Mouse (Mus musculus) intestine, embryonic 16.5 days (tissue): Measurements from ENCODE around the gene Tmem233. TPM values are rescaled to one million over a fixed set of nuclear protein-coding genes. Genes with fewer than 3 reads are reported as not detected.
A peak's percentile ranks its signal among the peaks of the same experiment; 100 is the strongest.

Experiments
- ATAC-seq: fragments of 200-750 bp; cut with Nextera tagmentation; 2 replicates; pipeline ENCODE4 v1.8.0; 2017; ENCODE audit warnings: moderate TSS enrichment, moderate library complexity
- H3K27ac ChIP-seq: fragments of 300-500 bp; sonication (generic); 2 replicates; pipeline ENCODE4 v1.5.1; 2014; ENCODE audit warnings: mild to moderate bottlenecking, low read length
- H3K27me3 ChIP-seq: fragments of 300-500 bp; sonication (generic); replicated peaks from 2 replicates; pipeline ENCODE4 v1.6.1; 2014; ENCODE audit warnings: low read length, control low read depth, mixed read lengths; ENCODE audit not compliant: control insufficient read depth, insufficient read depth
- H3K36me3 ChIP-seq: fragments of 300-500 bp; sonication (generic); 2 replicates; pipeline ENCODE4 v1.6.1; 2014; ENCODE audit warnings: low read length, control low read depth; ENCODE audit not compliant: control insufficient read depth, insufficient read depth
- H3K4me1 ChIP-seq: fragments of 300-500 bp; sonication (generic); 2 replicates; pipeline ENCODE4 v1.6.1; 2014; ENCODE audit warnings: low read length, control low read depth, mixed read lengths; ENCODE audit not compliant: control insufficient read depth, insufficient read depth
- H3K4me2 ChIP-seq: fragments of 300-500 bp; sonication (generic); 2 replicates; pipeline ENCODE4 v1.6.1; 2014; ENCODE audit warnings: low read depth, low read length, control low read depth
- H3K4me3 ChIP-seq: fragments of 300-500 bp; sonication (generic); 2 replicates; pipeline ENCODE4 v1.5.1; 2014; ENCODE audit warnings: mild to moderate bottlenecking, low read length
- H3K9ac ChIP-seq: fragments of 300-500 bp; sonication (generic); 2 replicates; pipeline ENCODE4 v1.6.1; 2014; ENCODE audit warnings: low read depth, low read length
- H3K9me3 ChIP-seq: fragments of 300-500 bp; sonication (generic); 2 replicates; pipeline ENCODE4 v1.6.1; 2016; ENCODE audit warnings: low read length, control low read depth; ENCODE audit not compliant: control insufficient read depth
- WGBS: fragments of 180-500 bp; shearing (Covaris S2); extraction: QIAGEN DNeasy Blood & Tissue Kit; methylation state at CpG from one replicate; pipeline ENCODE4 v1.1.7; 2014; 5-methylcytosine and 5-hydroxymethylcytosine counted together
- polyA plus RNA-seq: library from polyadenylated mRNA; unstranded; fragments of >200 nt; fragmentation: Nextera tagmentation; extraction: Ambion mirVana; gene quantifications from 2 replicates; pipeline ENCODE4 v1.2.1, GENCODE M21; 2015

Tmem233 gene
- polyA plus RNA-seq, 1 experiment from 2014 or later = not detected

DNA sequence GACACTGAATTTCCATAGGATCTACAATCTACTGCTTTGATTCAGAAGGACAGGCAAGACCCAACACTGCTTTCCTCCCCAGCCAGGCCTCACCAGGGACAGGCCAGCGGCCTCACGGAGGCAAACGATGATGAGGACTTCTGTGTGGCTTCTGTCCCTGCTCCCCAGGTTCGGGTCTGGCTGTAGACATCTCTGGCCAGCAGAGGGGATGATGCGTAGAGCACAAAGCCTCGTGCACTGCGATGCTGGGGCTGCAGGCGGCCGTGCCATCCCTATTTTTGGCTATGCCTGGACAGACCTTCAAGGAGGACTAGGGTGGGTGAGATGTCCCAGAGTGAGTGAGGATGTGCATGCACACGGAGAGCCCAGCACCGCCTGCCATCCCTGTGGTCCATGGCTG, 68.8 kb downstream of the Tmem233 start:
- Histone ChIP-seq H3K4me3 (no peak overlapping the region), H3K4me1 (peaks cover 4% of the 10 kb centered on the region), H3K9me3 (no peaks in the 10 kb centered on the region), H3K4me2 (no peak overlapping the region), H3K9ac (no peak overlapping the region), H3K36me3 (peaks cover 39% of the 10 kb centered on the region), H3K27ac (peak overlapping the region; percentile 57; the same call in 1 of the 2 replicates), H3K27me3 (no peaks in the 10 kb centered on the region)
- 93% methylated on average over 11 of the region's 11 CpGs for WGBS
- no peak for ATAC-seq

DNA sequence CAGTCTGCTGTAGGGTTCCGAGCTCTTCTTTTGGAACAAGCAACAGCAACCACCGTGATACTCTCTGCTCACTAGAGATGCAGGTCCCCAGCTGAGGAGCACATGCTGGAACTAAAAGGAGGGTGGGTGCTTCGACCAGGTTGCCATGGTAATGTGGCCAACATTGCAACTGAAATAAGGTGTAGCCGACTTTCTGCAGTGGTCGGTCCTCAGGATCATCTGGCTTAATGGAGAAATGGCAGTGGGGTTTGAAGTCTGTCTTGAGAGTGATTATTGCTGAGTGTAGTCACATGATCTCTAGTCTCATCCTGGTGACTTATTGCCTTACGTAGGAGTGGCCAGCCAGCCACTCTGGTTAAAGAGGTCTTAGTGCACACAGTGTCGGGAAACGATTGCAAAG, 69.2 kb downstream of the Tmem233 start:
- Histone ChIP-seq H3K27ac (peak overlapping the region; percentile 57), H3K4me2 (no peak overlapping the region), H3K27me3 (no peaks in the 10 kb centered on the region), H3K36me3 (peaks cover 36% of the 10 kb centered on the region), H3K4me3 (no peak overlapping the region), H3K9me3 (no peaks in the 10 kb centered on the region), H3K9ac (no peak overlapping the region), H3K4me1 (no peaks in the 10 kb centered on the region; the same call in none of the 2 replicates)
- 80% methylated on average over 8 of the region's 8 CpGs for WGBS
- no peak for ATAC-seq

DNA sequence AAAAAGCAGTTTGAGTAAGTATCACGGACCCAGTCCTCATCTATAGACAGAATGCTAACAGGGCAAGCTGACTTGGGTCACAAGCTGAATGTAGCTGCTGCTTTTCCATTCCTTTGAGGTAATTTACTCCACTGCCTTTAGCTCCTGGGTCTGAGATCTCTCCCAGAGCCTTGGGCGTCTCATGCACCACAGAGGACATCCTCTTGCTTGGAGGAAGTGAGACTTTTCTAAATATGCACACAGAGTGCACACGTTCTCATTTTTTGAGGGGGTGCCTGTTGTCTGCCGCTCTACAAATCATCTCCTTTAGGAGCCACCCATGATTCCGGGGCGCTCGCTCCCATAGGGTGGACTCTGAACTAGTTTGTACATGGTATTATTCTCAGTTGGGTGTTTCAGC, 70.5 kb downstream of the Tmem233 start:
- Histone ChIP-seq H3K27ac (0 out of 2 replicates have a peak overlapping the region, but pooled peaks have one; percentile 60), H3K4me3 (no peak overlapping the region), H3K9me3 (no peaks in the 10 kb centered on the region), H3K9ac (no peak overlapping the region), H3K36me3 (peaks cover 27% of the 10 kb centered on the region), H3K4me1 (no peaks in the 10 kb centered on the region; the same call in none of the 2 replicates), H3K4me2 (no peak overlapping the region), H3K27me3 (no peaks in the 10 kb centered on the region)
- no peak for ATAC-seq
- 88% methylated on average over 7 of the region's 7 CpGs for WGBS

DNA sequence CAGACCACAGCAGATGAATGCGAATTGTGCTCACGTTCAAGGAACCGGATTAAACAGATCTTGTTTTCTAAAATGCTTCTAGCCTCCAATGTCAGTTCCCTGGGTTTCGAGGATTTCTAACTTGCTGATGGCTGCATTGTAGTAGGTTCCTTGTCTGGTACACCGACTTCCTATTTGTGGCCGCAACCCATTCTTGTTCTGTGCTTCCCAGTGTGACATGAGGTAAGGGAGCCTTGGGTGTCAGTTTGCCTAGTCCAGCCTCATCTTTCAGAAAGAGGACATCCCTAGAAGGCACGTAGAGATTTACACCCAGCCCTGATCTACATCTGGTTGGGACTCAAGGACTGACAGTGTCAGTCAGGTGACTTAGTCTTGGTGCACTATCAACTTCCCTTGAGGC, 71.3 kb downstream of the Tmem233 start:
- Histone ChIP-seq H3K36me3 (peaks cover 19% of the 10 kb centered on the region), H3K4me3 (no peak overlapping the region), H3K4me2 (no peak overlapping the region), H3K27me3 (no peaks in the 10 kb centered on the region), H3K9me3 (no peaks in the 10 kb centered on the region), H3K9ac (no peak overlapping the region), H3K27ac (no peak overlapping the region), H3K4me1 (no peaks in the 10 kb centered on the region; the same call in none of the 2 replicates)
- 88% methylated on average over 7 of the region's 7 CpGs for WGBS
- no peak for ATAC-seq

DNA sequence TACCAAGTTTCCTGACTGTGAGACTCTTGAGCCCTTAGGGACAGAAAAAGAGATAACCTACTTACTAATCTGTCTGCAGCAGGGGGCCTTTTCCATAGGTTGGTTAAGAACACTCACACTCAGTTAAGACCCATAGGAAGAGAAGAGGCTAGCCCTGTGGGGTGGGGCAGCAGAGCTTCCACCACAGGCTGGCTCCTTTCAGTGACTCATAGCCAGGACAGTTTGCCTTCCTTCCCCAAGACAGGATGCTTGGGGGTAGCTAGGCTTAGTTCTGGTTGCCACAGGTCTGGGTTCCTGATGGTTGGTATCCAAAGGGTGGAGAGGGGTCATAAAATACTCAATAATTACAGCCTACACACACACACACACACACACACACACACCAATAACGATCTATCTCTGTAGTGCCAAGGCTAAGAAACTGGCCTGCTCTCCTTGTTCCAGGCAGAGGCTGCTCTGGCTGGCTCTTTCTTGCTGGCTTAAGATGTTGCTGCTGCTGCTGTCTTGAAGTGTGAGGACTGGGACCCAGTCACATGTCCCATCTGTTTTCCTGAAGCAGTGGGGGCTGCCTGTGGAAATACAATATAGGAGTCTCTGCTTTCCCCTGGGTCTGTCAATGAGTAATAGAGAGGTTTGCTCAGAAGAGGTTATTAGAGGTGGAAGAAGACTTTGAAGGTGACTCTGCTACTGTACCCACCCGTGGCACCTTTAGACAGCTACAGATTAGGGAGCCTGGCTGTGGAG, 73.0 kb downstream of the Tmem233 start:
- ATAC-seq = peak; percentile 27
- Histone ChIP-seq H3K9me3 (no peaks in the 10 kb centered on the region), H3K4me1 (no peaks in the 10 kb centered on the region; the same call in none of the 2 replicates), H3K9ac (no peak overlapping the region; the same call in 1 of the 2 replicates), H3K36me3 (peaks cover 8% of the 10 kb centered on the region), H3K4me3 (no peak overlapping the region), H3K4me2 (no peak overlapping the region), H3K27ac (peak overlapping the region; percentile 81), H3K27me3 (no peaks in the 10 kb centered on the region)
- WGBS = 56% methylated on average over 2 of the region's 2 CpGs

DNA sequence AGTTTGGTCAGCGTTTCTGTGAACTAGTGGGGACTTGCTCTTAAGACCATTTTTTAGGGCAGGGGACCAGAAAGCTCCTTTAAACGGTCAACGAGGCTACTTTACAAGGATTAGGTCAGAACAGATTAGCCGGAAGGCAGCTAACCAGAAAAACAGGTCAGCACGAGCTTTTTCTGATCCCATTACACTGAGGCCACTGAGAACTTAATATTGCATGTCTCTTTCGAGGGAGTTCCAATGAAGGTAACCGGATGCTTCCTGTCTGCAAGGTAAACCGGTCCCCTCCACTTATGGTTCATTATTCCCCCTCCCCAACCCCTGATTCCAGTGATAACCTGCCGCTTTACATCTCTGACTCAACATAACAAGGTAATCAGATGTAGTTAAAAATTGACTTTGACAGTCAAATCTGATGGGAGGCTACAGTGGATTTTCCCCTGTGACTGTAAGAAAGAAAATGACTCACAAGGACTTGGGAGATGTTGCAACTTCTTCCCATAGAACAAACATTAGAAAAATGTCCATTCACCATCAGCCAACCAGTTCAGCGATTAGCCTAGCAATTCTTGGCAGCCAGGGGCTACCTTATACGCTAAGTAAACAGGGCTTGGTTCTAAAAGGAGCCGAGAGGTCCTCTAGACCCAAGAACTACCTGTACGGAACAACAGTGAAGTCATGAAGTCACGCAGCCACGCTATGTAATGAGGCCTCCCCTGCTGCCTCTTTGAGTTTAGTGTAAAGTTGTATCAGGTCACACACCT, 73.8 kb downstream of the Tmem233 start:
- ATAC-seq = peak; percentile 57
- no peaks in the 10 kb centered on the region; the same call in none of the 2 replicates for H3K4me1 ChIP-seq
- no peak overlapping the region for H3K9ac ChIP-seq
- peaks cover under 1% of the 10 kb centered on the region for H3K36me3 ChIP-seq
- no peak overlapping the region for H3K4me3 ChIP-seq
- no peak overlapping the region for H3K4me2 ChIP-seq
- no peaks in the 10 kb centered on the region for H3K27me3 ChIP-seq
- H3K9me3 ChIP-seq = no peaks in the 10 kb centered on the region
- WGBS = 55% methylated on average over 15 of the region's 15 CpGs
- peak overlapping the region; percentile 81 for H3K27ac ChIP-seq

DNA sequence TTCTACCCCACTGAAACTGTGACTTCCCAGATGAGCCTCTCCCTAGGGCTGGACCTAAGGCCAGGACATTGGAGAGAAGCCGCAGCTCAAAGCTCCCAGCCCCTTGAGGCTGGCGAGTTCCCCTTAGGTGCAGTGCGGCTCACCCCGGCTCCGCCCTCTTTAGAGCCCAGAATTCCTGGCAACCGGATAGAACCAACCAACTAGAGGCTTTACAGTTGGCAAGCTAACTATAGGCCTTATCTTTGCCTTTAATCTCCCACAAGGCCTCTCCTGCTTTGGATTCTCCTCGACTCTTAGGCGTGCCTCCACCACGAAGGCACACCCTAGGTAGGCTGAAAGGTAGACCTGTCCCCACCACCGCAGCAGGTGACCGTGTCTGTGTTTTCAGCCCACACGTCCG, 75.3 kb downstream of the Tmem233 start:
- peak overlapping the region; percentile 3; the same call in 1 of the 2 replicates for H3K4me2 ChIP-seq
- peak; percentile 52 for ATAC-seq
- peak overlapping the region; percentile 67 for H3K27ac ChIP-seq
- no peaks in the 10 kb centered on the region for H3K9me3 ChIP-seq
- no peaks in the 10 kb centered on the region for H3K27me3 ChIP-seq
- WGBS = 68% methylated on average over 13 of the region's 13 CpGs
- peak overlapping the region; percentile 9; the same call in 1 of the 2 replicates for H3K9ac ChIP-seq
- H3K4me3 ChIP-seq = no peak overlapping the region
- H3K36me3 ChIP-seq = no peaks in the 10 kb centered on the region
- H3K4me1 ChIP-seq = no peaks in the 10 kb centered on the region; the same call in 1 of the 2 replicates

DNA sequence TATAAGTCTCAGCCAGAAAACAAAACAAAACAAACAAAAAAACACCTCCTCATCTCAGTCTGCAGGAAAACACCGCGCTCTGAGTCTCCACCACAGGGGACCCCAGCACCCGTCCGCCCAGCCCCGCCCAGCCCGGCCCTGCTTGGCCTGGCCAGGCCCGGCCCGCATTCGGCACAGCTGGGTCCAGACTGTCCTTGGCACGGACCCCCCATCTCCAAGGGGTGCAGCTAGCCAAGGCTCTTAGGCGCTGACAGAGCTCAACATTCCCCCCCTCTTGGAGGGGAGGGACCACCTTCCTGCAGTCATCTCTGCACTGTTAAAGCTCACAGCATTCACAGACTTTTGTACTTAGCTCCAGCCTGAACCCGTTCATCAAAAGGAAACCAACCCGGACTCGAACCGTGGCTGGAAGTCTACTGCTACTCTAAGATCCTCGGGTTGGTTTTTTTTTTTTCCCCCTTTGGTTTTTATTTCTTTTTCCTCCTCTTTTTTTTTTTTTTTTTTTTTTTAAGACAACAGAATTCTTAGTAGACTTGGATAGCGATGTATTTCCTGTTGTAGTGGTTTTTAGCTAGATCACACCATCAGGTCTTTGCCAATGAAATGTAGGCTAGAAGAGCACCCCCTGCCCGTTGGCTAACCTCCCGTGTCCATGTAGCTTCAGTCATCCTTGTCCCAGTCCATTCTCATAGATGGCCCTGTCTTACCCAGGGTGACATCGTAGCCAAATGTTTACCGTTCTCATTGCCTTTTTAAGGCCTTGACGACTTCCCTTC, 76.5 kb downstream of the Tmem233 start:
- H3K9ac ChIP-seq = no peak overlapping the region
- no peaks in the 10 kb centered on the region for H3K9me3 ChIP-seq
- H3K27me3 ChIP-seq = no peaks in the 10 kb centered on the region
- no peak overlapping the region for H3K27ac ChIP-seq
- H3K4me1 ChIP-seq = no peaks in the 10 kb centered on the region; the same call in 1 of the 2 replicates
- H3K4me2 ChIP-seq = no peak overlapping the region
- no peak overlapping the region for H3K4me3 ChIP-seq
- ATAC-seq = no peak
- WGBS = 63% methylated on average over 22 of the region's 22 CpGs
- H3K36me3 ChIP-seq = no peaks in the 10 kb centered on the region

DNA sequence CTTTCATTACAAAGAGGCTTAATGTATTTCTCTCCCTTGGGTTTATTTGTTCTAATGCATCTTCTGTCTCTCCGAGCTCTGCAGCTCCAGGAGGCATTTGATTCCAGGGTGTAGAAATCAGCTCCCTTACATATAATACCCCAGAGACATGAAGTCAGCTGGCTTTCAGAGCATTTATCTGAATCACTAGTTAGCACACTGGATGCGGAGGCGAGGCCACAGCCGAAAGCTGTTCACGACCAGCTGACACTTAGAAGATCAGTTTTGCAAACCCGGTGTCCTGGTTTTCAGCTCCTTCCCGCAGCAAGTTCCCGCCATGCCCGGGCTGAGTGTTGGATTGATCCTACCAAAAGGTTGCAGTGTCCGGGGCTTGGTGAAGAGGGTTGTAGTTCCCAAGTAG, 78.8 kb downstream of the Tmem233 start:
- H3K4me3 ChIP-seq = no peak overlapping the region
- H3K27ac ChIP-seq = no peak overlapping the region
- H3K9ac ChIP-seq = no peak overlapping the region
- no peaks in the 10 kb centered on the region for H3K27me3 ChIP-seq
- 84% methylated on average over 10 of the region's 10 CpGs for WGBS
- H3K4me2 ChIP-seq = no peak overlapping the region
- no peak for ATAC-seq
- H3K36me3 ChIP-seq = no peaks in the 10 kb centered on the region
- no peaks in the 10 kb centered on the region for H3K4me1 ChIP-seq
- H3K9me3 ChIP-seq = no peaks in the 10 kb centered on the region
